Mouse (Mus musculus) myocyte (in vitro differentiated cells): ENCODE measurements at regions not wholly inside any gene's neighbourhood (a gene's known extent, or its start where the extent isn't known, plus 50 kb on each side); places are given as distances from the start of the nearest gene placed in this dataset.

Experiments
- MAX ChIP-seq: IDR thresholded peaks from one replicate; pipeline ENCODE4 v1.6.1; 2011; ENCODE audit warnings: low read depth, mild to moderate bottlenecking, control low read depth
- MYOD1 ChIP-seq, 3 experiments: IDR thresholded peaks; one replicate each; pipeline ENCODE4 v1.6.1; 2011; ENCODE audit warnings: control low read depth in 2 of 3, low read depth in 2 of 3, mild to moderate bottlenecking in 2 of 3, moderate library complexity in 1 of 3; ENCODE audit not compliant: insufficient read length in 2 of 3, control insufficient read depth in 1 of 3
- POLR2A ChIP-seq: IDR thresholded peaks from one replicate; pipeline ENCODE4 v1.6.1; 2011; ENCODE audit warnings: low read depth, mild to moderate bottlenecking, control low read depth, moderate library complexity; ENCODE audit not compliant: insufficient read length
- POLR2AphosphoS2 ChIP-seq: IDR thresholded peaks from one replicate; pipeline ENCODE4 v1.6.1; 2011; ENCODE audit warnings: low read depth, control low read depth; ENCODE audit not compliant: insufficient read length
- USF1 ChIP-seq: IDR thresholded peaks from one replicate; pipeline ENCODE4 v1.6.1; 2011; ENCODE audit warnings: low read depth, mild to moderate bottlenecking, control low read depth, moderate library complexity

- TF ChIP-seq POLR2AphosphoS2 = no peak
- TF ChIP-seq POLR2A = no peak
- no peak for TF ChIP-seq MYOD1 (IDR thresholded peaks at IDR 0.05; ENCODE audit: control insufficient read depth in 1 of 3, insufficient read length in 2 of 3, low read depth in 2 of 3)
- TF ChIP-seq MAX = no peak
- TF ChIP-seq USF1 = no peak
Measured at GRCm38 (mm10) chr3:121871795-121872194, 56.7 kb upstream of the Abcd3 start.
